In the genomic region with DNA sequence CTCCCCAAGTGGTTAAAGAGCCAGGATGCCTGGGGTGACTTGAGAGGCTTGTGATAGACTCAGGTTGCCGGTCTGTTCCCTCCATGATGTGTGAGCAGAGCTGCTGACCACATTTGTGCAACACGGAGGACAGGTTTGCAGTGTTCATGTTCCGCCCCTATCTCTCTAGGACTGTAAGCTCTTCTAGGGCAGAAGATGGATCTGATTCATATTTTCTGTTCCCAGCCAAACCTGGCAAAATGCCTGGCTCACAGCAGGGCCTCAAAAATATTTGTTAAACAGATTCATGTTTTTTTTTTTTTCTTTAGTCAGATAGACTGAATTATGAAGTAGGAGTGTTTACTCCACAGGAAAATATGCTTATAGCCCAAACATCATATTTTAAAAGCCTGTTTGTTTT, we compare ENCODE assay signal across 9 mouse cellular contexts. TPM values are rescaled to one million over a fixed set of nuclear protein-coding genes. Genes with fewer than 3 reads are reported as not detected.
DNase-seq lines count a peak whose midpoint lies in the region; ATAC-seq and TF ChIP-seq lines count a peak whose summit lies in the region.
"Had no signal": no experiment of that assay in that cellular context is flagged by ENCODE, and none has a peak within 500 bp of the region (broad histone marks: within the 10 kb centered on the region; RNA-seq: fewer than 3 reads in every experiment).

No protein-coding gene starts in this region.

- ATAC-seq in megakaryocyte, adult 5-6 weeks (ENCODE audit: poor library complexity, severe bottlenecking): no peak

- H3K4me3 ChIP-seq in gastrocnemius, adult 2 months: no peak overlapping the region
- H3K4me3 ChIP-seq: kidney, embryonic 15.5 days had no signal

- peak; percentile 61 for DNase-seq in gastrocnemius, adult 2 months
- no peak for DNase-seq in gastrocnemius, postnatal 4 days (ENCODE audit: low spot score in 2 of 2)
- DNase-seq in ovary, adult 18-20 months (ENCODE audit: low spot score): peak; percentile 54
- no peak for DNase-seq in ovary, postnatal 10 days (ENCODE audit: low spot score)
- DNase-seq in cerebellum, postnatal 25 days: peak; percentile 54 to 74
- peak; percentile 62 for DNase-seq in lung, postnatal 36 days
- no peak for DNase-seq in embryo, embryonic 11 days

- no peak for TF ChIP-seq CTCF in gastrocnemius, adult 2 months (IDR thresholded peaks at IDR 0.05)

- no peak overlapping the region for H3K27ac ChIP-seq in gastrocnemius, adult 2 months
- H3K27ac ChIP-seq: kidney, embryonic 15.5 days had no signal

- intact Hi-C loops in gastrocnemius, adult 2 months (cut with DNase I): no loop called here

RNA-seq across cellular contexts. Expression of gene Bmper, which starts 20.0 kb away (rescaled TPM):
- total RNA-seq in gastrocnemius, adult 2 months (2021): 1 to 10 TPM; 4.0 to 4.4 TPM
- total RNA-seq in gastrocnemius, postnatal 4 days (2021): 10 to 100 TPM; 12.3 to 12.9 TPM
- not detected in 2 replicates for total RNA-seq in megakaryocyte, adult 5-6 weeks (2015)
- total RNA-seq in megakaryocyte, adult 5-6 weeks (2017): not detected in 2 replicates

Comparison
In these comparisons a context has a peak if more than half of its experiments do, and no peak if none do; other contexts are left out.
1. DNase-seq: peak in gastrocnemius, adult 2 months (single experiment), ovary, adult 18-20 months (single experiment), cerebellum, postnatal 25 days (2 of 2) and lung, postnatal 36 days (single experiment); none in gastrocnemius, postnatal 4 days (0 of 2), ovary, postnatal 10 days (single experiment) and embryo, embryonic 11 days (single experiment).
2. RNA of gene Bmper, which starts 20.0 kb away (total RNA-seq): 12.3 to 12.9 TPM in gastrocnemius, postnatal 4 days and 4.0 to 4.4 TPM in gastrocnemius, adult 2 months; not detected in megakaryocyte, adult 5-6 weeks; every median in the first group is over 4 times any median in the second.